Comparison of ENCODE assay signal across 14 mouse cellular contexts in genomic region chr12:104640934-104641333, GRCm38 (mm10).
DNase-seq lines count a peak whose midpoint lies in the region; ATAC-seq lines count a peak whose summit lies in the region.
"Had no signal": no experiment of that assay in that cellular context is flagged by ENCODE, and none has a peak within 500 bp of the region (broad histone marks: within the 10 kb centered on the region; RNA-seq: fewer than 3 reads in every experiment).

No protein-coding gene starts in this region.

- peak; percentile 37 for DNase-seq in lung, postnatal 10 days
- DNase-seq in lung, postnatal 4 days: no peak
- peak; percentile 50 for DNase-seq in fibroblast of lung, adult 2 months (ENCODE audit: low read depth)
- DNase-seq in gastrocnemius, postnatal 14 days: peak; percentile 76
- DNase-seq in heart, postnatal 36 days: peak; percentile 60 to 63
- DNase-seq in right cerebral cortex, postnatal 36 days (ENCODE audit: low spot score in 2 of 2): no peak
- DNase-seq: cerebellum, postnatal 10 days; embryo, embryonic 11 days; kidney, adult 11 months; kidney, postnatal 36 days; midbrain, embryonic 14.5 days had no signal

- ATAC-seq in erythroid progenitor cell, adult 5-6 weeks (replicated peaks; ENCODE audit: low FRiP score, poor library complexity, severe bottlenecking): no peak
- ATAC-seq: CD4-positive, CD25-positive, alpha-beta regulatory T cell, adult 4 months; hindbrain, embryonic 16.5 days had no signal

- intact Hi-C loops in gastrocnemius, postnatal 14 days (cut with DNase I; ENCODE audit: low total_unique reads): no loop called here
- intact Hi-C loops in heart, postnatal 36 days (cut with DNase I): no loop called here

Comparison
In these comparisons a context has a peak if more than half of its experiments do, and no peak if none do; other contexts are left out.
1. DNase-seq: peak in lung, postnatal 10 days (single experiment), fibroblast of lung, adult 2 months (single experiment), gastrocnemius, postnatal 14 days (single experiment) and heart, postnatal 36 days (2 of 2); none in lung, postnatal 4 days (0 of 2) and right cerebral cortex, postnatal 36 days (0 of 2).